Mouse (Mus musculus) erythroblast, embryonic 14.5 days (primary cell): Measurements from ENCODE around the gene Podn. TPM values are rescaled to one million over a fixed set of nuclear protein-coding genes. Genes with fewer than 3 reads are reported as not detected.
A peak's percentile ranks its signal among the peaks of the same experiment; 100 is the strongest.

Source experiments
- H3K27me3 ChIP-seq: 2 replicates; pipeline ENCODE4 v1.6.1; 2012; ENCODE audit warnings: inconsistent platforms; ENCODE audit not compliant: control insufficient read depth
- H3K36me3 ChIP-seq: 2 replicates; pipeline ENCODE4 v1.6.1; 2012; ENCODE audit warnings: mild to moderate bottlenecking, inconsistent platforms; ENCODE audit not compliant: control insufficient read depth
- H3K4me1 ChIP-seq: 2 replicates; pipeline ENCODE4 v1.6.1; 2012; ENCODE audit warnings: inconsistent platforms; ENCODE audit not compliant: control insufficient read depth
- H3K4me3 ChIP-seq: replicated peaks from 2 replicates; pipeline ENCODE3; 2012; ENCODE audit warnings: moderate library complexity, mild to moderate bottlenecking, inconsistent platforms
- H3K9me3 ChIP-seq: 2 replicates; pipeline ENCODE4 v1.6.1; 2012; ENCODE audit warnings: low read length, inconsistent platforms, mixed read lengths; ENCODE audit not compliant: control insufficient read depth
- GATA1 ChIP-seq: IDR thresholded peaks from 2 replicates; pipeline ENCODE4 v1.6.1; 2012; ENCODE audit warnings: low read length, inconsistent platforms, mixed read lengths
- TAL1 ChIP-seq: IDR thresholded peaks from 3 replicates; pipeline ENCODE4 v1.6.1; 2012; ENCODE audit warnings: low read length, inconsistent platforms, mixed read lengths
- polyA plus RNA-seq: library from polyadenylated mRNA; stranded (reverse); fragments of >175 nt; gene quantifications from 2 replicates; pipeline ENCODE4 v1.2.3, GENCODE M21; 2012

Gene Podn
- polyA plus RNA-seq, 1 experiment: 0.23 TPM

- Histone ChIP-seq H3K9me3 (no peaks in the 10 kb centered on the region), H3K36me3 (no peaks in the 10 kb centered on the region), H3K27me3 (no peaks in the 10 kb centered on the region), H3K4me3 (no peak overlapping the region), H3K4me1 (no peaks in the 10 kb centered on the region)
- TF ChIP-seq GATA1 (no peak), TAL1 (no peak)
Observed at GRCm38 (mm10) chr4:108124104-108124503, 27.9 kb upstream of the Podn start.

- H3K36me3 ChIP-seq: no peaks in the 10 kb centered on the region
- H3K4me1 ChIP-seq: peaks cover 14% of the 10 kb centered on the region
- no peaks in the 10 kb centered on the region for H3K27me3 ChIP-seq
- peak overlapping the region; percentile 67 for H3K4me3 ChIP-seq
- H3K9me3 ChIP-seq: no peaks in the 10 kb centered on the region
- TF ChIP-seq TAL1 (no peak), GATA1 (no peak)
Observed at GRCm38 (mm10) chr4:108117924-108118876, 22.0 kb upstream of the Podn start.

- Histone ChIP-seq H3K36me3 (no peaks in the 10 kb centered on the region), H3K4me3 (peak overlapping the region; percentile 42), H3K27me3 (no peaks in the 10 kb centered on the region), H3K9me3 (no peaks in the 10 kb centered on the region), H3K4me1 (peaks cover 14% of the 10 kb centered on the region)
- TF ChIP-seq GATA1 (no peak), TAL1 (no peak)
Observed at GRCm38 (mm10) chr4:108117488-108117887, 21.2 kb upstream of the Podn start.

GRCm38 (mm10) chr4:108116466-108116865 lies 20.2 kb upstream of the Podn start:
- Histone ChIP-seq H3K27me3 (no peaks in the 10 kb centered on the region), H3K4me1 (peaks cover 14% of the 10 kb centered on the region), H3K9me3 (no peaks in the 10 kb centered on the region), H3K4me3 (no peak overlapping the region), H3K36me3 (no peaks in the 10 kb centered on the region)
- no peak for TF ChIP-seq GATA1
- no peak for TF ChIP-seq TAL1

GRCm38 (mm10) chr4:108110706-108111105 lies 14.5 kb upstream of the Podn start:
- Histone ChIP-seq H3K9me3 (no peaks in the 10 kb centered on the region), H3K27me3 (no peaks in the 10 kb centered on the region), H3K36me3 (no peaks in the 10 kb centered on the region; the same call in 1 of the 2 replicates), H3K4me3 (no peak overlapping the region), H3K4me1 (no peaks in the 10 kb centered on the region)
- TF ChIP-seq TAL1: no peak

- H3K27me3 ChIP-seq: no peaks in the 10 kb centered on the region
- H3K4me1 ChIP-seq: no peaks in the 10 kb centered on the region
- no peaks in the 10 kb centered on the region for H3K9me3 ChIP-seq
- no peaks in the 10 kb centered on the region; the same call in 1 of the 2 replicates for H3K36me3 ChIP-seq
- no peak overlapping the region for H3K4me3 ChIP-seq
- no peak for TF ChIP-seq TAL1
- no peak for TF ChIP-seq GATA1
Observed at GRCm38 (mm10) chr4:108109728-108110127, 13.5 kb upstream of the Podn start.

GRCm38 (mm10) chr4:108092741-108093397 lies 3.4 kb downstream of the Podn start:
- Histone ChIP-seq H3K9me3 (no peaks in the 10 kb centered on the region), H3K4me3 (no peak overlapping the region), H3K36me3 (peaks cover 5% of the 10 kb centered on the region; the same call in 1 of the 2 replicates), H3K4me1 (no peaks in the 10 kb centered on the region), H3K27me3 (no peaks in the 10 kb centered on the region)
- no peak for TF ChIP-seq TAL1
- no peak for TF ChIP-seq GATA1

- no peaks in the 10 kb centered on the region for H3K27me3 ChIP-seq
- no peaks in the 10 kb centered on the region for H3K36me3 ChIP-seq
- H3K4me1 ChIP-seq: no peaks in the 10 kb centered on the region
- no peaks in the 10 kb centered on the region for H3K9me3 ChIP-seq
- no peak for TF ChIP-seq TAL1
- TF ChIP-seq GATA1: no peak
- no peak overlapping the region for H3K4me3 ChIP-seq
Observed at GRCm38 (mm10) chr4:108083993-108084392, 12.3 kb downstream of the Podn start.

GRCm38 (mm10) chr4:108083032-108083735 lies 13.1 kb downstream of the Podn start:
- Histone ChIP-seq H3K9me3 (no peaks in the 10 kb centered on the region), H3K4me3 (no peak overlapping the region), H3K4me1 (no peaks in the 10 kb centered on the region), H3K27me3 (no peaks in the 10 kb centered on the region), H3K36me3 (no peaks in the 10 kb centered on the region)
- TF ChIP-seq GATA1 (no peak), TAL1 (no peak)
